Mouse (Mus musculus) mature B cell (primary cell): ENCODE data around the gene Omd.

Source experiments
- in situ Hi-C: fragments of 300-500 bp; cut with MboI; formaldehyde crosslinking; loops from 2 replicates; pipeline ENCODE4 v1.14.3; 2019

Gene Omd

DNA sequence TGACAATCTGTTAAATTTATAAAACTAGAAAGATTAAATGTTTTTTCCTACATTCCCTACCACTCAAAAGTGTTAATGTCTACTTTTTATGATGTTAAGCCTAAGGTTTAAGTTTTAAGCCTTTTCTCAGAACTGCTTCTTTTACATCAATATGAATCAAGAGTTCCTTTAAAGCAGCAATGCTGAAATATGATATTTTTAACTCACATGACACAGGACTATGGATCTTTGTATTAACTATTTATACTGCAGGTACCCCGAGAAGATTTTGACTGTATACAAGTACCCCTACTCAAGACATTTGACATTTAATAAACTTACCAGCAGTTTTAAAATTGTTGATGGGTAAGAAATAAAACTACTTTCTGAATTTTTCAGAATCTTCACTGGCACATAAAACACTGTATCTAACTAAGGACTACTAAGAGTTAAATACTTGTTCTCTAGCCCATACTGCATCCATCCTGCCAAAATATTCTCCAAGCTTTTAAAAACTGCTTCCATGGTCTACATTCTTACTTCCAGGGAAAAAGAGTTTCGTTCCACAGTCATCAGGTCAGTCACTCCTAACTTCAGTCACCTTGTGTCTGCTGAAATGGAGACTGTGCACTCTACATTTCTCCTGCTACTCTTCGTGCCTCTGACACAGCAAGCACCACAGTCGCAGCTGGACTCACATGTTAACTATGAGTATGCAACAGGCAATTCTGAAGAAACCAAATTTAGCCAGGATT, 26.5 kb downstream of the Omd start:
- in situ Hi-C loops = no loop called here

DNA sequence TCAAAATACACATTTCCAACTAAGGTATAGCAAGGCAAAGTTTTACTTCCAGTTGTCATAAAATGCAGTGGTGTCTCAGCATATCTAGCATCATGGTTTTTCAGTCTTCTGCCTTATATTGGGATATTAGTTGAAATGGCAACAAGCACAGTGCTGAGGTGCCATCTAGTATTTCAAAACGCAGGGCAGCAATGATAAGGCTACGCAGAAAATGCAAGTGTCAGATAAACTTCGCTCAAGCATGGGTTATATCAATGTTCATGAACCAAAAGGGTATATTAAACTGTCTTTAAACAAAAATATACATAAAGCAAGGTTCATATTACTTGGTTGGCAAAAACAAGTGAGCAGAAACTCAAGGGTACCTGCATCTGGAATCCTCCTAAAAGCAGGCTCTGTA, 34.8 kb downstream of the Omd start:
- in situ Hi-C loops = no loop called here

DNA sequence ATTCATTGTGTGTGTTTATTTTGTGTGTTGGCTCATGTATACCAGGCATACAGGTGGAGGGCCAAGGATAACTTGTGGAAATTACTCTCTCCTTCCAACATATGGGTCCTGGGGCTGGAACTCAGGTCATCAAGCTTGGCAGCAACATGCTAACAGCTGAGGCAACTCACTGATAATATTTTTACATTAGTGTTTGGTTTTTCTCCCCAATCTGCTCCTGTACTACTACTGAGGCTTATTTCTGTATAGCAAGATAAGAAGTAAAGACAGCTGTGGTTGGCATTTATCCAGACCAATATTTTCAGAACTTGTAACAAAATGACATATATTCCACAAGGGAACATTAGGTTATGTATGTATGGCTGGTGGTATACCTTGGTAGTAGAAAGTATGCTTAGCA, 36.1 kb downstream of the Omd start:
- in situ Hi-C loops = no loop called here

DNA sequence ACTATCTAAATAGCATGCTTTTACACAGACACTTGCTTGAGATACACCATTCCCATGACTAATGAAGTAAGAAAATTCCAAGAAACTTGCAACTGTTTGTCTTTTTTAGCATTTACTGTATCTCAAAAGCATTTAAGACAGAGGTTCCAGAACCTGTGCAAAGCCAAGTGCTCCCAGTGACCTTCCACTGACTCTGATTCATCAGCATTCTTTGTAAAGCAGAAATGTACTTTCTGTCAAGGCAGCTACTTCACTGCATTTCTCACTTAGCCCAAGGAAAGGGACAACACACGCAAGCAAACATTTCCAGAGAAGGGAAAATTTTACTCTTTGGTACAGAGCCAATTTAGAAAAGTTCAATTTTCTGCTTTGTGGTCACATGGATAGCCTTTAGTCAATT, 41.0 kb downstream of the Omd start:
- in situ Hi-C loops = no loop called here

DNA sequence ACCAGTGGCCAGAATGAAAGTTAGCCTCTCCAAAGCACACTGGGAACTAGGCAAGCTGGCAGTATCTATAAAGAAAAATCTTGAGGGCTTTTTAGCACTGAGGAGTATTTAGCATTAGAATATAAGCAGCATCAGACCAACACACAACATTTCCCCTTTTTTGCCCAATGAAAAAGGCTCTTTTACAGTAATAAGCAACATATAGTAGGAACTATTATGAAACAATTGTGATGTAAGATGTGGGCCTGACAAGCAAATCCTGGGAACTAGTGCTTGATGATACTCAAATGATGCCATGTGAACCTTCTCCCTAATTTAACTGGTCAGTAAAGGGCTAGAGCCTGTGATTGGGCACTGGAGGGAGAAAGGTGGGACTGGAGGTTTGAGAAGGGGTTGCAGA, 45.9 kb downstream of the Omd start:
- in situ Hi-C loops = no loop called here

DNA sequence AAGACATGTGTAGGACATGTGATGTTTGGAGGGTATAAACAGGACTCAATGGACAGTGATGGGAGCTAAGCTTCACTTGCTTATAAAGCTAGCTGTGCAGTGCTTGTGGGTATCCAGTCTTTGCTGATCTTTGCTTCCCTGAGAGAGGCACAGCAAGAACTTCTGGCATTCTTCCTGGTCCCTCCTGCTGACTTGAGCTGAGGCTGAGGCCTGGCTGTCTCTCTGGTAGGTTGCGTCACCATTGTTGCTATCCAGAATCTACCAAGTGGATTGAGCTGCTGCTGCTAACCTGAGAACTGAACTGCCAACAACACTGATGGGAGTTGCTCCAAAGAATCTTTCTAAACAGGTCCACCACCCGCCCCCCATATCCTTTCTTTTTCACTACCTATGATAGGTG, 46.8 kb downstream of the Omd start:
- in situ Hi-C loops = no loop called here

DNA sequence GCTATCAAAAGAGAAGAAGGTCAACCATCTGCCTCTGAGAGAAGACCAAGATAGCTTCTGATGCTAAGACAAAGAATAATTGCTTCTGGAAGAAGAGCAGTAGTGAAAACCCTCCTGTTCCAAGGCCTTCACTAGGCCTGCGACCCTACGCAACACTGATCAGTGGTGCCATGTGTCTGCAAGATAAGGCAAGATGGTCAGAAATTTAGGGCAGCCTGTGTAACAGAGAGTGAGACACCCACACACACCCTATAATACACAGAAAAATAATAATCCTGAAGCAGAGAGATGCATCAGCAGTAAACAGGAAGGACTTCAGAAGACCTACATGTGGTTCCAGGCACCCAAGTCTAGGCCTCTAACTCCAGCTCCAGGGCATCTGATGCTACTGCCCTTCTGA, 57.7 kb downstream of the Omd start:
- in situ Hi-C loops = no loop called here
